Comparison of ENCODE assay signal across 13 mouse cellular contexts in genomic region chr1:63204660-63205394, GRCm38 (mm10). TPM values are rescaled to one million over a fixed set of nuclear protein-coding genes. Genes with fewer than 3 reads are reported as not detected.
DNase-seq lines count a peak whose midpoint lies in the region; ATAC-seq and TF ChIP-seq lines count a peak whose summit lies in the region.
"Had no signal": no experiment of that assay in that cellular context is flagged by ENCODE, and none has a peak within 500 bp of the region (broad histone marks: within the 10 kb centered on the region; RNA-seq: fewer than 3 reads in every experiment).

No protein-coding gene starts in this region.

- H3K4me2 ChIP-seq in forebrain, embryonic 14.5 days (ENCODE audit: low read length): no peak overlapping the region
- no peak overlapping the region for H3K4me2 ChIP-seq in midbrain, embryonic 11.5 days
- H3K4me2 ChIP-seq: liver, embryonic 15.5 days; stomach, embryonic 15.5 days had no signal

- H3K4me1 ChIP-seq in heart, embryonic 10.5 days: peaks cover 22% of the 10 kb centered on the region
- peaks cover 51% of the 10 kb centered on the region for H3K4me1 ChIP-seq in E14TG2a.4 (replicated peaks; ENCODE audit: low read depth, low read length)
- H3K4me1 ChIP-seq in forebrain, embryonic 14.5 days (ENCODE audit: control insufficient read depth, insufficient read depth, low read length): peaks cover 12% of the 10 kb centered on the region
- H3K4me1 ChIP-seq in midbrain, embryonic 11.5 days (ENCODE audit: control insufficient read depth, insufficient read depth, low read length): peaks cover 17% of the 10 kb centered on the region
- H3K4me1 ChIP-seq: liver, embryonic 15.5 days; stomach, embryonic 15.5 days had no signal

- H3K4me3 ChIP-seq in heart, embryonic 10.5 days: no peak overlapping the region
- H3K4me3 ChIP-seq in E14TG2a.4 (replicated peaks; ENCODE audit: low read length): 0 out of 2 replicates have a peak overlapping the region, but pooled peaks have one; percentile 32
- no peak overlapping the region for H3K4me3 ChIP-seq in forebrain, embryonic 14.5 days (ENCODE audit: low read depth, low read length)
- H3K4me3 ChIP-seq in midbrain, embryonic 11.5 days (ENCODE audit: low read depth, low read length): no peak overlapping the region
- H3K4me3 ChIP-seq: liver, embryonic 15.5 days; stomach, embryonic 15.5 days had no signal

- WGBS in heart, embryonic 10.5 days: 34% methylated on average over 7 of the region's 7 CpGs
- 16% methylated on average over 7 of the region's 7 CpGs for WGBS in forebrain, embryonic 14.5 days
- 11% methylated on average over 7 of the region's 7 CpGs for WGBS in midbrain, embryonic 11.5 days

- H3K36me3 ChIP-seq in heart, embryonic 10.5 days: no peaks in the 10 kb centered on the region
- H3K36me3 ChIP-seq in E14TG2a.4 (ENCODE audit: insufficient read depth, low read length): peaks cover 11% of the 10 kb centered on the region
- no peaks in the 10 kb centered on the region for H3K36me3 ChIP-seq in forebrain, embryonic 14.5 days (ENCODE audit: control insufficient read depth, insufficient read depth, low read length)
- no peaks in the 10 kb centered on the region for H3K36me3 ChIP-seq in midbrain, embryonic 11.5 days (ENCODE audit: control insufficient read depth, insufficient read depth, low read length)
- H3K36me3 ChIP-seq: liver, embryonic 15.5 days; stomach, embryonic 15.5 days had no signal

- H3K9ac ChIP-seq in forebrain, embryonic 14.5 days (ENCODE audit: low read length): no peak overlapping the region
- H3K9ac ChIP-seq in midbrain, embryonic 11.5 days (ENCODE audit: low read length): no peak overlapping the region; the same call in 1 of the 2 replicates
- H3K9ac ChIP-seq: liver, embryonic 15.5 days; stomach, embryonic 15.5 days had no signal

- TF ChIP-seq CTCF in E14TG2a.4 (conservative IDR thresholded peaks at IDR 0.05; ENCODE audit: low read length): no peak

- peak; percentile 25; the same call in 1 of the 2 replicates for ATAC-seq in forebrain, embryonic 14.5 days
- ATAC-seq in midbrain, embryonic 11.5 days (ENCODE audit: low FRiP score): peak; percentile 74

- no peaks in the 10 kb centered on the region for H3K27me3 ChIP-seq in heart, embryonic 10.5 days (ENCODE audit: insufficient read depth, poor library complexity, severe bottlenecking)
- no peaks in the 10 kb centered on the region for H3K27me3 ChIP-seq in E14TG2a.4 (ENCODE audit: insufficient read depth, low read length)
- no peaks in the 10 kb centered on the region for H3K27me3 ChIP-seq in forebrain, embryonic 14.5 days (replicated peaks; ENCODE audit: control insufficient read depth, insufficient read depth, low read length)
- peaks cover 3% of the 10 kb centered on the region; the same call in 1 of the 2 replicates for H3K27me3 ChIP-seq in midbrain, embryonic 11.5 days (ENCODE audit: control insufficient read depth, insufficient read depth, low read length)
- H3K27me3 ChIP-seq: liver, embryonic 15.5 days; stomach, embryonic 15.5 days had no signal

- intact Hi-C loops in heart, postnatal 36 days (cut with DNase I): no loop called here

- peak overlapping the region; percentile 77 for H3K27ac ChIP-seq in heart, embryonic 10.5 days
- peak overlapping the region; percentile 40 for H3K27ac ChIP-seq in forebrain, embryonic 14.5 days (ENCODE audit: low read depth, low read length)
- H3K27ac ChIP-seq in midbrain, embryonic 11.5 days (ENCODE audit: low read depth, low read length): peak overlapping the region; percentile 85
- H3K27ac ChIP-seq: liver, embryonic 15.5 days; stomach, embryonic 15.5 days had no signal

- H3K9me3 ChIP-seq in heart, embryonic 10.5 days: peaks cover 6% of the 10 kb centered on the region
- H3K9me3 ChIP-seq in E14TG2a.4 (ENCODE audit: low read length): peaks cover 40% of the 10 kb centered on the region
- H3K9me3 ChIP-seq in forebrain, embryonic 14.5 days (replicated peaks; ENCODE audit: control insufficient read depth, low read length): 0 out of 2 replicates have a peak, but pooled peaks cover 3% of the 10 kb centered on the region
- H3K9me3 ChIP-seq in midbrain, embryonic 11.5 days (ENCODE audit: control insufficient read depth, low read length): no peaks in the 10 kb centered on the region
- H3K9me3 ChIP-seq: liver, embryonic 15.5 days; stomach, embryonic 15.5 days had no signal

- DNase-seq in heart, embryonic 10.5 days (ENCODE audit: low spot score): no peak
- DNase-seq in heart, postnatal 36 days: no peak
- DNase-seq in forebrain, embryonic 14.5 days (ENCODE audit: low spot score): no peak
- DNase-seq in midbrain, embryonic 11.5 days (ENCODE audit: low spot score, missing footprints): peak; percentile 87
- DNase-seq in adrenal gland, postnatal 14 days: no peak
- DNase-seq in kidney, postnatal 14 days: no peak
- DNase-seq in right cerebral cortex, adult 18-20 months: no peak
- DNase-seq: cerebellum, postnatal 36 days; right cerebral cortex, postnatal 14 days; thymus, postnatal 36 days had no signal

RNA-seq across cellular contexts. Expression of gene Gpr1, which starts 9.5 kb away (rescaled TPM):
- 0.15 and 0.34 TPM in 2 replicates for polyA plus RNA-seq in heart, embryonic 10.5 days (2016; fragmentation: Nextera tagmentation; extraction: Ambion mirVana)
- total RNA-seq in heart, postnatal 36 days (2021): under 1 TPM; 0.44 to 0.49 TPM
- 0.40 and 0.72 TPM in 2 replicates for polyA plus RNA-seq in forebrain, embryonic 14.5 days (2014; fragmentation: Nextera tagmentation; extraction: Ambion mirVana)
- polyA plus RNA-seq in midbrain, embryonic 11.5 days (2014; fragmentation: Nextera tagmentation; extraction: Ambion mirVana): 0.08 and 0.22 TPM in 2 replicates
- 0.22 and 0.56 TPM in 2 replicates for total RNA-seq in adrenal gland, postnatal 14 days (2021)

RNA-seq across cellular contexts. Expression of gene Ndufs1, which starts 28.2 kb away (rescaled TPM):
- polyA plus RNA-seq in heart, embryonic 10.5 days (2016; fragmentation: Nextera tagmentation; extraction: Ambion mirVana): 223 and 344 TPM in 2 replicates
- total RNA-seq in heart, postnatal 36 days (2021): 100 to 1,000 TPM; 846 to 857 TPM
- 118 and 126 TPM in 2 replicates for polyA plus RNA-seq in forebrain, embryonic 14.5 days (2014; fragmentation: Nextera tagmentation; extraction: Ambion mirVana)
- 138 and 152 TPM in 2 replicates for polyA plus RNA-seq in midbrain, embryonic 11.5 days (2014; fragmentation: Nextera tagmentation; extraction: Ambion mirVana)
- total RNA-seq in adrenal gland, postnatal 14 days (2021): 359 and 361 TPM in 2 replicates

RNA-seq across cellular contexts. Expression of gene Eef1b2, which starts 28.2 kb away (rescaled TPM):
- 410 and 531 TPM in 2 replicates for polyA plus RNA-seq in heart, embryonic 10.5 days (2016; fragmentation: Nextera tagmentation; extraction: Ambion mirVana)
- total RNA-seq in heart, postnatal 36 days (2021): 100 to 1,000 TPM; 413 to 418 TPM
- 531 and 625 TPM in 2 replicates for polyA plus RNA-seq in forebrain, embryonic 14.5 days (2014; fragmentation: Nextera tagmentation; extraction: Ambion mirVana)
- polyA plus RNA-seq in midbrain, embryonic 11.5 days (2014; fragmentation: Nextera tagmentation; extraction: Ambion mirVana): 465 and 509 TPM in 2 replicates
- 615 and 729 TPM in 2 replicates for total RNA-seq in adrenal gland, postnatal 14 days (2021)
